Mouse (Mus musculus) left cerebral cortex, adult 2 months (tissue): Measurements from ENCODE around the gene Hist1h2bq. TPM values are rescaled to one million over a fixed set of nuclear protein-coding genes. Genes with fewer than 3 reads are reported as not detected.
"Not testable (repeated sequence)": the region's sequence is repeated elsewhere in the genome, so short reads cannot be mapped to it uniquely, and the experiment has no call there.

Source experiments
- DNase-seq, 2 experiments: peaks; one replicate each; pipeline ENCODE4 v3.0.0; 2021 to 2022; ENCODE audit warnings: low spot score in 2 of 2, mixed read lengths in 1 of 2; ENCODE audit errors: extremely low spot score in 1 of 2
- H3K27ac ChIP-seq: fragments of 200-600 bp; 2 replicates; pipeline ENCODE4 v1.8.1; 2022
- H3K4me3 ChIP-seq: fragments of 200-600 bp; 2 replicates; pipeline ENCODE4 v1.8.1; 2022
- CTCF ChIP-seq: fragments of 200-600 bp; IDR thresholded peaks from 2 replicates; pipeline ENCODE4 v1.8.1; 2022; ENCODE audit warnings: antibody characterized with exemption, mild to moderate bottlenecking, moderate library complexity
- intact Hi-C: fragments of 180-260 bp; cut with DNase I; formaldehyde crosslinking; loops from one replicate; pipeline ENCODE4 v1.15.1; 2025
- long read RNA-seq, 2 experiments: library from polyadenylated mRNA; stranded (forward); transcript quantifications; one replicate each; pipeline ENCODE4 v2.0.0; 2021; ENCODE audit warnings: borderline mapping rate in 2 of 2
- total RNA-seq, 2 experiments: library from RNA; stranded (reverse); gene quantifications; 2 replicates each; pipeline ENCODE4 v1.2.3; 2021

Hist1h2bq gene
- total RNA-seq = 10 to 100 TPM; 27.3 to 38.5 TPM
- long read RNA-seq, experiment 1 = 0 reads
- long read RNA-seq, experiment 2 = 0 reads

- intact Hi-C loops, H3K4me3 ChIP-seq, DNase-seq, H3K27ac ChIP-seq: not testable (repeated sequence)
These were observed at the start of gene Hist1h2bq, which contains the start of gene Hist1h2ao for GRCm38 (mm10) chr13:21810073-21810472. Gene Hist1h2bq, minus strand, starts transcription at chr13:21810197. Gene Hist1h2ao, plus strand, starts transcription at chr13:21810465.

GRCm38 (mm10) chr13:21855698-21856162, 45.7 kb upstream of the Hist1h2bq start:
- peak; percentile 53 to 76 for DNase-seq
- Histone ChIP-seq H3K27ac (peak overlapping the region; percentile 53; the same call in 1 of the 2 replicates), H3K4me3 (peak overlapping the region; percentile 68)
- intact Hi-C loops = loop anchor here (10.0 kb wide), 2 partner anchors 169 to 1549 kb away; no protein-coding TSS in a partner anchor
- TF ChIP-seq CTCF = no peak

- Histone ChIP-seq H3K27ac (no peak overlapping the region), H3K4me3 (peak overlapping the region; percentile 68)
- DNase-seq = peak; percentile 87 to 89
- no peak for TF ChIP-seq CTCF
- intact Hi-C loops = loop anchor here (10.0 kb wide), 2 partner anchors 170 to 1550 kb away; no protein-coding TSS in a partner anchor
These were observed 45.1 kb upstream of the Hist1h2bq start for GRCm38 (mm10) chr13:21855146-21855545.

GRCm38 (mm10) chr13:21852215-21852945, 42.4 kb upstream of the Hist1h2bq start:
- no peak for TF ChIP-seq CTCF
- Histone ChIP-seq H3K4me3 (no peak overlapping the region), H3K27ac (no peak overlapping the region)
- no peak for DNase-seq
- intact Hi-C loops = loop anchor here (10.0 kb wide), 2 partner anchors 172 to 1552 kb away; no protein-coding TSS in a partner anchor

GRCm38 (mm10) chr13:21850696-21851095, 40.7 kb upstream of the Hist1h2bq start:
- DNase-seq, H3K4me3 ChIP-seq, H3K27ac ChIP-seq: not testable (repeated sequence)
- intact Hi-C loops = loop anchor here (10.0 kb wide), 2 partner anchors 174 to 1554 kb away; no protein-coding TSS in a partner anchor

- DNase-seq = no peak
- Histone ChIP-seq H3K27ac (no peak overlapping the region), H3K4me3 (no peak overlapping the region)
- TF ChIP-seq CTCF = no peak
- intact Hi-C loops = loop anchor here (10.0 kb wide), 1 partner anchor 53 kb away; no protein-coding TSS in a partner anchor
These were observed 37.9 kb upstream of the Hist1h2bq start for GRCm38 (mm10) chr13:21847883-21848282.

GRCm38 (mm10) chr13:21846356-21846755, 36.4 kb upstream of the Hist1h2bq start:
- H3K27ac ChIP-seq, H3K4me3 ChIP-seq, DNase-seq: not testable (repeated sequence)
- intact Hi-C loops = loop anchor here (10.0 kb wide), 1 partner anchor 52 kb away; no protein-coding TSS in a partner anchor

GRCm38 (mm10) chr13:21840508-21840907, 30.5 kb upstream of the Hist1h2bq start:
- not testable (repeated sequence) for DNase-seq, H3K27ac ChIP-seq, H3K4me3 ChIP-seq
- intact Hi-C loops = loop anchor here (10.0 kb wide), 1 partner anchor 46 kb away; no protein-coding TSS in a partner anchor

GRCm38 (mm10) chr13:21833461-21833860, 23.5 kb upstream of the Hist1h2bq start, which contains the start of the genes Hist1h2ap and Hist1h2br:
Gene Hist1h2ap, minus strand, starts transcription at chr13:21833507.
Gene Hist1h2br, plus strand, starts transcription at chr13:21833743.
- H3K4me3 ChIP-seq, DNase-seq, H3K27ac ChIP-seq, intact Hi-C loops: not testable (repeated sequence)

- intact Hi-C loops, H3K4me3 ChIP-seq, H3K27ac ChIP-seq: not testable (repeated sequence)
- peak; percentile 22 to 26 for DNase-seq
These were observed 21.7 kb upstream of the Hist1h2bq start, which contains the start of gene Hist1h4n for GRCm38 (mm10) chr13:21831418-21832394. Gene Hist1h4n, minus strand, starts transcription at chr13:21832196.

GRCm38 (mm10) chr13:21830344-21830743, 20.3 kb upstream of the Hist1h2bq start:
- no peak for DNase-seq
- H3K4me3 ChIP-seq = no peak overlapping the region
- no peak overlapping the region for H3K27ac ChIP-seq
- intact Hi-C loops = no loop called here
- TF ChIP-seq CTCF = no peak
